In the genomic region with DNA sequence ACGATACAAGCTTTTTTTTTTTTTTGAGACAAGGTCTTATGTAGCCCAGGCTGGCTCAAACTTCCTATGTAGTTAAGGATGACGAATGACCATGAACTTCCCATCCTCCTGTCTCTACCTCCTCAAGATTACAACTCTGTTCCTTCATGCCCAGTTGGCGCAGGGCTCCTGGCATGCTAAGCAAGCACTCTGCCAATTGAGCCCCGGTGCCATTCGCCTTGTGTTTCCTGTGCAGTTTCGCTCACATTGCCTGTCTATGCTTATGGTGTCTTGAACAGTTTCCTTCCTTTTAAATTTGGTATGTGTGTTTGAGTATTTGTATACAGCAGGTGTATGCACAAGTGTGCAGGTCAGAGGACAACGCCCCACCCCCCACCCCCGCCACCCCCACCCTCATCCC, we compare ENCODE assay signal across 21 mouse cellular contexts. TPM values are rescaled to one million over a fixed set of nuclear protein-coding genes. Genes with fewer than 3 reads are reported as not detected.
"Had no signal": no experiment of that assay in that cellular context is flagged by ENCODE, and none has a peak within 500 bp of the region (broad histone marks: within the 10 kb centered on the region; RNA-seq: fewer than 3 reads in every experiment).

No protein-coding gene starts in this region.

- H3K36me3 ChIP-seq: midbrain, embryonic 10.5 days; midbrain, embryonic 12.5 days; neural tube, embryonic 13.5 days; neural tube, embryonic 15.5 days had no signal

- H3K4me1 ChIP-seq: midbrain, embryonic 10.5 days; midbrain, embryonic 12.5 days; neural tube, embryonic 13.5 days; neural tube, embryonic 15.5 days had no signal

- H3K27ac ChIP-seq: midbrain, embryonic 10.5 days; midbrain, embryonic 12.5 days; neural tube, embryonic 13.5 days; neural tube, embryonic 15.5 days had no signal

- H3K4me3 ChIP-seq: midbrain, embryonic 10.5 days; midbrain, embryonic 12.5 days; myocyte; neural tube, embryonic 13.5 days; neural tube, embryonic 15.5 days had no signal

- H3K9ac ChIP-seq: lung, embryonic 14.5 days; midbrain, embryonic 12.5 days; neural tube, embryonic 13.5 days; neural tube, embryonic 15.5 days had no signal

- H3K9me3 ChIP-seq: midbrain, embryonic 10.5 days; midbrain, embryonic 12.5 days; neural tube, embryonic 13.5 days; neural tube, embryonic 15.5 days had no signal

- H3K27me3 ChIP-seq: midbrain, embryonic 12.5 days; neural tube, embryonic 13.5 days; neural tube, embryonic 15.5 days had no signal

- ATAC-seq: midbrain, embryonic 16.5 days had no signal

- DNase-seq: lung, adult 18-20 months; lung, embryonic 14.5 days; lung, postnatal 10 days; lung, postnatal 4 days; midbrain, embryonic 14.5 days; retina, postnatal 1 day; right cerebral cortex, adult 18-20 months; right cerebral cortex, postnatal 25 days; right cerebral cortex, postnatal 4 days; spleen, adult 18-20 months; thymus, adult 2 months; thymus, postnatal 25 days; thymus, postnatal 4 days had no signal

- H3K4me2 ChIP-seq: lung, embryonic 14.5 days; midbrain, embryonic 12.5 days; neural tube, embryonic 13.5 days; neural tube, embryonic 15.5 days had no signal

RNA-seq across cellular contexts. Expression of a gene that starts 31.4 kb away (rescaled TPM):
- total RNA-seq: megakaryocyte-erythroid progenitor cell, adult 5-6 weeks had no signal
- polyA plus RNA-seq: small intestine, adult 2 months had no signal
